Mouse (Mus musculus) monocyte, adult 2 months (primary cell): ENCODE data around the gene Pah.

ENCODE experiments used
- DNase-seq, 2 experiments: peaks; one replicate each; pipeline ENCODE4 v3.0.0; 2022; ENCODE audit warnings: low spot score in 2 of 2, low read depth in 1 of 2

The Pah gene

GRCm38 (mm10) chr10:87521646-87522045, at the start of gene Pah:
Pah (plus strand) TSS chr10:87521795.
- DNase-seq = no peak

- DNase-seq = no peak
Measured at GRCm38 (mm10) chr10:87473475-87474131, 48.0 kb upstream of the Pah start.

- no peak for DNase-seq
Measured at GRCm38 (mm10) chr10:87474971-87475370, 46.6 kb upstream of the Pah start.

GRCm38 (mm10) chr10:87477895-87478294, 43.7 kb upstream of the Pah start:
- no peak for DNase-seq

- no peak for DNase-seq
Measured at GRCm38 (mm10) chr10:87484831-87485720, 36.5 kb upstream of the Pah start.

GRCm38 (mm10) chr10:87485721-87486620, 35.6 kb upstream of the Pah start:
- DNase-seq = no peak

GRCm38 (mm10) chr10:87488429-87489145, 33.0 kb upstream of the Pah start:
- no peak for DNase-seq

GRCm38 (mm10) chr10:87489246-87490009, 32.2 kb upstream of the Pah start:
- no peak for DNase-seq

GRCm38 (mm10) chr10:87490328-87490727, 31.3 kb upstream of the Pah start:
- DNase-seq = no peak

- DNase-seq = no peak
Measured at GRCm38 (mm10) chr10:87491485-87492040, 30.0 kb upstream of the Pah start.

GRCm38 (mm10) chr10:87492332-87492660, 29.3 kb upstream of the Pah start:
- no peak for DNase-seq

GRCm38 (mm10) chr10:87492661-87493551, 28.7 kb upstream of the Pah start:
- no peak for DNase-seq

GRCm38 (mm10) chr10:87493576-87493975, 28.0 kb upstream of the Pah start, which contains the start of gene Ascl1:
Ascl1 (minus strand) TSS chr10:87493660.
- DNase-seq = no peak

- no peak for DNase-seq
Measured at GRCm38 (mm10) chr10:87494176-87494575, 27.4 kb upstream of the Pah start.

GRCm38 (mm10) chr10:87494596-87494995, 27.0 kb upstream of the Pah start:
- DNase-seq = no peak

- DNase-seq = no peak
Measured at GRCm38 (mm10) chr10:87497056-87497455, 24.5 kb upstream of the Pah start.

GRCm38 (mm10) chr10:87500926-87501658, 20.5 kb upstream of the Pah start:
- no peak for DNase-seq

GRCm38 (mm10) chr10:87501659-87502042, 19.9 kb upstream of the Pah start:
- no peak for DNase-seq
